Mouse (Mus musculus) liver, embryonic 12.5 days (tissue): ENCODE data around the gene Olfm2. TPM values are rescaled to one million over a fixed set of nuclear protein-coding genes. Genes with fewer than 3 reads are reported as not detected.
"Not testable (repeated sequence)": the region's sequence is repeated elsewhere in the genome, so short reads cannot be mapped to it uniquely, and the experiment has no call there.

ENCODE experiments used
- ATAC-seq: fragments of 200-750 bp; cut with Nextera tagmentation; 2 replicates; pipeline ENCODE4 v1.8.0; 2017; ENCODE audit warnings: moderate number of reproducible peaks, mild to moderate bottlenecking, moderate library complexity
- H3K27ac ChIP-seq: fragments of 300-500 bp; sonication (generic); 2 replicates; pipeline ENCODE4 v1.5.1; 2016; ENCODE audit warnings: mild to moderate bottlenecking
- H3K27me3 ChIP-seq: fragments of 300-500 bp; sonication (generic); replicated peaks from 2 replicates; pipeline ENCODE4 v1.6.1; 2016; ENCODE audit warnings: mild to moderate bottlenecking, moderate library complexity
- H3K36me3 ChIP-seq: fragments of 300-500 bp; sonication (generic); 2 replicates; pipeline ENCODE4 v1.6.1; 2016; ENCODE audit warnings: mild to moderate bottlenecking, moderate library complexity
- H3K4me1 ChIP-seq: fragments of 300-500 bp; sonication (generic); 2 replicates; pipeline ENCODE4 v1.6.1; 2016
- H3K4me2 ChIP-seq: fragments of 300-500 bp; sonication (generic); 2 replicates; pipeline ENCODE4 v1.6.1; 2016; ENCODE audit warnings: mild to moderate bottlenecking, moderate library complexity
- H3K4me3 ChIP-seq: fragments of 300-500 bp; sonication (generic); 2 replicates; pipeline ENCODE4 v1.5.1; 2016; ENCODE audit warnings: mild to moderate bottlenecking, moderate library complexity
- H3K9ac ChIP-seq: fragments of 300-500 bp; sonication (generic); 2 replicates; pipeline ENCODE4 v1.6.1; 2016; ENCODE audit warnings: mild to moderate bottlenecking, moderate library complexity
- H3K9me3 ChIP-seq: fragments of 300-500 bp; sonication (generic); replicated peaks from 2 replicates; pipeline ENCODE4 v1.6.1; 2016; ENCODE audit warnings: mild to moderate bottlenecking, moderate library complexity
- WGBS: fragments of 180-500 bp; shearing (Covaris S2); methylation state at CpG from one replicate; pipeline ENCODE4 v1.1.7; 2016; ENCODE audit not compliant: insufficient replicate concordance; 5-methylcytosine and 5-hydroxymethylcytosine counted together
- polyA plus RNA-seq: library from polyadenylated mRNA; unstranded; fragments of >200 nt; fragmentation: Nextera tagmentation; extraction: Ambion mirVana; gene quantifications from 2 replicates; pipeline ENCODE4 v1.2.1, GENCODE M21; 2016

Gene Olfm2
- polyA plus RNA-seq, 1 experiment from 2014 or later, result 0.32 TPM

DNA sequence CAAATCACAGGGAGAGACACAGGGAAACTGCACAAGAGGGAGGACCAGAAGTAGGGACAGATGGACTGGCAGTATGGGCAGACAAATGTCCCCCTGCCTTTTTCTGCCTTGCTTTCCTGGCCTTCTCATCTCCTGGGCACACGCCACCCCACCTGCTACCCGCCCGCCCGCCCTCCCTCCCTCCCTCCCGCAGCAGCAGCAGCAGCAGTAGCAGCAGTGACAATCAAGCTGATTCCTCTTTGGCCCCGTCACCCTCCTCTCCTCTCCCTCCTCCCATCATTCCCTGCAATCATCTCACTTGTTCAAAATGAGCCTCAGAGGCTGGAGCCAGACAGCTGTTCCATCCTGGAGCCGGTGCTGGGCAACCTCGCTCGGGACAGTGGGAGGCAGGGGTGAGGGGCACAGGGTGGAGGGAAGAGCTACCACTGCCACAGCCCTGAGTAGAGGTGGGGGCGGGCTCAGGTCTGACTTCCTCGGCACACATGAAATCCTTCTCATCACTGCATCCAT, 32.6 kb downstream of the Olfm2 start:
- 44% methylated on average over 10 of the region's 11 CpGs for WGBS
- no peak for ATAC-seq
- Histone ChIP-seq H3K9ac (no peak overlapping the region), H3K4me1 (no peaks in the 10 kb centered on the region), H3K36me3 (no peaks in the 10 kb centered on the region), H3K9me3 (no peaks in the 10 kb centered on the region), H3K27ac (no peak overlapping the region), H3K4me3 (no peak overlapping the region), H3K27me3 (peaks cover 6% of the 10 kb centered on the region; the same call in 1 of the 2 replicates), H3K4me2 (no peak overlapping the region)

GRCm38 (mm10) chr9:20712934-20713477, 33.1 kb downstream of the Olfm2 start:
- Histone ChIP-seq H3K9me3 (no peaks in the 10 kb centered on the region), H3K4me3 (no peak overlapping the region), H3K27ac (no peak overlapping the region), H3K9ac (no peak overlapping the region), H3K36me3 (no peaks in the 10 kb centered on the region), H3K4me2 (no peak overlapping the region), H3K4me1 (no peaks in the 10 kb centered on the region), H3K27me3 (peaks cover 6% of the 10 kb centered on the region; the same call in 1 of the 2 replicates)
- ATAC-seq, result no peak
- 49% methylated on average over 5 of the region's 5 CpGs for WGBS

DNA sequence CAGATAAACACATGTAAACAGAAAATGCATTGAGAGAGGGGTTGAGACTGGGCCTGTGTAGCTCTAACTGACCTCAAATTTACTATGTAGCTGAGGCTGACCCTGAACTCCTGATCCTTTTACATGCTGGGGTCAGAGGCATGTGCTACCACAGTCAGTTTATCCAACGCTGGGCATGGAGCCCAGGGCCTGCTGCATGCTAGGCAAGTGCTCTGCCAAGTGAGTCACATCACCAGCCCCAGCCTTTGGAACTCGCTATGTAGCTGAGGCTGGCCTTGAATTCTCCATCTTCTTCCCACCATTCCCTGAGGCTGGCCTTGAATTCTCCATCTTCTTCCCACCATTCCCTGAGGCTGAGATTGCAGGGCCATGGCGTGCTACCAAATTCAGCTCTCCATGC, 35.7 kb downstream of the Olfm2 start:
- Histone ChIP-seq H3K9ac (no peak overlapping the region), H3K27ac (no peak overlapping the region), H3K9me3 (no peaks in the 10 kb centered on the region), H3K27me3 (peaks cover 6% of the 10 kb centered on the region; the same call in 1 of the 2 replicates), H3K36me3 (no peaks in the 10 kb centered on the region), H3K4me3 (no peak overlapping the region), H3K4me1 (no peaks in the 10 kb centered on the region), H3K4me2 (no peak overlapping the region)
- 63% methylated on average over 3 of the region's 3 CpGs for WGBS
- no peak for ATAC-seq

DNA sequence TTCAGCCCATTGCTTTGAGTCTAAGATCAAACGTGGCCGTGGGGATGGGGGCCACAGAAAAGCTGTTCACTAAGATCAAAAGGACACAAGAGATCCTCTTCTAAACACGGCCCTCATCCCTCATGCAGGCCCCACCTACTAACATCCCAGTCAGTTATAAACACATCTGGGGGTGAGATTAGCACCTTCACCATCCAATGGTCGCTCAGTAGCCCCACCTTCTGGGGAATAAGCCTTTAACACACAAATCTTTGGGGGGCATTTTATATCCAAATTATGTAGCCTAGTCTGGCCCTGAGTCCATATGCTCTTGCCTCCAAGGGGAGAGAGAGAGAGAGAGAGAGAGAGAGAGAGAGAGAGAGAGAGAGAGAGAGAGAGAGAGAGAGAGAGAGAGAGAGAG, 40.2 kb downstream of the Olfm2 start:
- no peak overlapping the region for H3K27ac ChIP-seq
- H3K4me2 ChIP-seq, result no peak overlapping the region
- H3K4me3 ChIP-seq, result no peak overlapping the region
- ATAC-seq, result no peak
- no peak overlapping the region for H3K9ac ChIP-seq
- H3K27me3 ChIP-seq, result no peaks in the 10 kb centered on the region; the same call in 1 of the 2 replicates
- no peaks in the 10 kb centered on the region for H3K4me1 ChIP-seq
- 30% methylated on average over 4 of the region's 4 CpGs for WGBS
- no peaks in the 10 kb centered on the region for H3K9me3 ChIP-seq
- H3K36me3 ChIP-seq, result no peaks in the 10 kb centered on the region

- Histone ChIP-seq H3K4me1 (no peaks in the 10 kb centered on the region), H3K9me3 (no peaks in the 10 kb centered on the region), H3K4me3 (no peak overlapping the region), H3K27me3 (no peaks in the 10 kb centered on the region; the same call in 1 of the 2 replicates), H3K27ac (no peak overlapping the region), H3K9ac (no peak overlapping the region), H3K4me2 (no peak overlapping the region), H3K36me3 (no peaks in the 10 kb centered on the region)
- ATAC-seq, result no peak
Observed at GRCm38 (mm10) chr9:20705420-20705819, 40.7 kb downstream of the Olfm2 start.

- Histone ChIP-seq H3K4me3 (no peak overlapping the region), H3K27ac (no peak overlapping the region), H3K9ac (no peak overlapping the region), H3K27me3 (no peaks in the 10 kb centered on the region; the same call in 1 of the 2 replicates), H3K36me3 (no peaks in the 10 kb centered on the region), H3K4me1 (no peaks in the 10 kb centered on the region), H3K9me3 (no peaks in the 10 kb centered on the region), H3K4me2 (no peak overlapping the region)
- WGBS, result 46% methylated on average over 8 of the region's 8 CpGs
- no peak for ATAC-seq
Observed at GRCm38 (mm10) chr9:20703832-20704380, 42.2 kb downstream of the Olfm2 start.

GRCm38 (mm10) chr9:20697466-20697865, 48.7 kb downstream of the Olfm2 start:
- Histone ChIP-seq H3K27me3 (peaks cover 54% of the 10 kb centered on the region), H3K9ac (no peak overlapping the region), H3K27ac (no peak overlapping the region), H3K36me3 (no peaks in the 10 kb centered on the region), H3K4me1 (no peaks in the 10 kb centered on the region), H3K4me3 (no peak overlapping the region), H3K4me2 (no peak overlapping the region), H3K9me3 (no peaks in the 10 kb centered on the region)
- no peak for ATAC-seq
- 48% methylated on average over 8 of the region's 8 CpGs for WGBS

DNA sequence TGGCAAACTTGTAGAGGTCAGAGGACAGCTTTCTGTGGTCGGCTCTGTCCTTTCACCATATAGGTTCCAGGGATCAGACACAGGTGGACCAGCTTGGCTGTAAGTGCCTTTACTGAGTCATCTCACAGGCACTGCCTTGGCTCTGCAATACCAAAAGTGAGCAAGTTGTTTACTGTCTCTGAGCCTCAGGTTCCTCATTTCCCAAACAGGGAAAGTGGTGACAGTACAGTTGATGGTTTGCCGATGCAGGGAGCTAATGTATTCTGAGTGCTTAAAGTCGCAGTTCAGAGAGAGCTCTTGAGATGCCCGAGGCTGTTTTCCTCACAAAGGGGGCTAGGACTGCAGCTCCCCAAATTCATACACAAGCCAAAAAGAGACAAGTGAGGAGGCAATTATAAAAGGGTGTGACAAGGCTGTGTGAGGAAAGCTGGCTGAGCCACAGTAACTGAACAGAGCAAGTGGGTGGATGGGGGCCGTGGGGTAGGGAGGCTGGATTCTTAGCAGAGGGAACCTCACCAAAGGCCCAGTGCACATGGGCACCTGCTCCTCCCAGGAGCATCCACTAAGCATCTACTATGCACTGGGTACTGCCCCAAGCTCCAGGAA, 49.9 kb downstream of the Olfm2 start:
- Histone ChIP-seq H3K4me3 (no peak overlapping the region), H3K4me2 (no peak overlapping the region), H3K27ac (no peak overlapping the region), H3K9me3 (no peaks in the 10 kb centered on the region), H3K4me1 (no peaks in the 10 kb centered on the region), H3K27me3 (peaks cover 58% of the 10 kb centered on the region), H3K36me3 (no peaks in the 10 kb centered on the region), H3K9ac (no peak overlapping the region)
- ATAC-seq, result no peak
- WGBS, result 58% methylated on average over 5 of the region's 5 CpGs

GRCm38 (mm10) chr9:20694721-20695235, 51.4 kb downstream of the Olfm2 start:
- H3K27ac ChIP-seq, result no peak overlapping the region
- ATAC-seq, result no peak
- no peak overlapping the region for H3K9ac ChIP-seq
- H3K36me3 ChIP-seq, result no peaks in the 10 kb centered on the region
- H3K4me1 ChIP-seq, result 0 out of 2 replicates have a peak, but pooled peaks cover 2% of the 10 kb centered on the region
- H3K4me2 ChIP-seq, result peak overlapping the region; percentile 55
- peak overlapping the region; percentile 29 for H3K4me3 ChIP-seq
- no peaks in the 10 kb centered on the region for H3K9me3 ChIP-seq
- H3K27me3 ChIP-seq, result peaks cover 58% of the 10 kb centered on the region
- WGBS, result 4% methylated on average over 25 of the region's 25 CpGs

GRCm38 (mm10) chr9:20692863-20693262, 53.3 kb downstream of the Olfm2 start:
- Histone ChIP-seq H3K27ac (no peak overlapping the region), H3K4me2 (no peak overlapping the region), H3K4me1 (0 out of 2 replicates have a peak, but pooled peaks cover 7% of the 10 kb centered on the region), H3K27me3 (peaks cover 57% of the 10 kb centered on the region), H3K9ac (no peak overlapping the region), H3K4me3 (no peak overlapping the region), H3K36me3 (no peaks in the 10 kb centered on the region), H3K9me3 (no peaks in the 10 kb centered on the region)
- ATAC-seq, result no peak
- WGBS, result 75% methylated on average over 3 of the region's 3 CpGs

DNA sequence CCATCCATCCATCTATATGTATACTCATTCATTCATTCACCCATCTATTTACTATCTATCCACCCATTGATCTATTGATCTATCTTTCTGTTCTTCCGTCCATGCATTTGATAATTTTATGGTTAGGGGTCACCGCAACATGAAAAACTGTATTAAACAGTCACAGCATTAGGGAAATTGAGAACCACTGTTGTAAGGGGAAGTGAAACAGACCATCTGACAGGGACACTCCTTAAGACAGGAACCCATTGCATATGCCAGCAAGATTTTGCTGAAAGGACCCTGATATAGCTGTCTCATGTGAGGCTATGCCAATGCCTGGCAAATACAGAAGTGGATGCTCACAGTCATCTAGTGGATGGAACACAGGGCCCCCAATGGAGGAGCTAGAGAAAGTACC, 55.7 kb downstream of the Olfm2 start:
- not testable (repeated sequence) for H3K4me1 ChIP-seq, H3K9ac ChIP-seq, H3K9me3 ChIP-seq, H3K4me2 ChIP-seq, H3K36me3 ChIP-seq, H3K4me3 ChIP-seq, ATAC-seq, H3K27ac ChIP-seq
- peaks cover 33% of the 10 kb centered on the region for H3K27me3 ChIP-seq
- 78% methylated on average over 2 of the region's 2 CpGs for WGBS

- Histone ChIP-seq H3K4me1 (0 out of 2 replicates have a peak, but pooled peaks cover 7% of the 10 kb centered on the region), H3K9ac (no peak overlapping the region), H3K4me3 (no peak overlapping the region), H3K9me3 (no peaks in the 10 kb centered on the region), H3K36me3 (no peaks in the 10 kb centered on the region), H3K4me2 (no peak overlapping the region), H3K27me3 (peaks cover 28% of the 10 kb centered on the region), H3K27ac (no peak overlapping the region)
- 9% methylated on average over 4 of the region's 4 CpGs for WGBS
- no peak for ATAC-seq
Observed at GRCm38 (mm10) chr9:20689913-20690312, 56.2 kb downstream of the Olfm2 start.
